Mouse (Mus musculus): ENCODE measurements around the gene Ccdc170. TPM values are rescaled to one million over a fixed set of nuclear protein-coding genes. Genes with fewer than 3 reads are reported as not detected.
"Not testable (repeated sequence)": the region's sequence is repeated elsewhere in the genome, so short reads cannot be mapped to it uniquely, and the experiment has no call there.

Ccdc170 gene
- total RNA-seq (2021) (1 to 10 TPM in 1 of 2 experiments, under 1 TPM in 1; 0.40 to 1.1 TPM), polyA plus RNA-seq (2012; rRNA removed) (0.10 and 0.12 TPM in 2 replicates)
- long read RNA-seq, partial matches to known transcripts, result 1 of 1 reads
- long read RNA-seq, other reads (novel, unspliced or antisense), result 0 of 1 reads

GRCm38 (mm10) chr10:4482355-4482754, at the start of gene Ccdc170:
Gene Ccdc170 (plus strand): TSS chr10:4482502.
- DNase-seq, result no peak

- no peak for DNase-seq
These were observed 49.1 kb upstream of the Ccdc170 start for GRCm38 (mm10) chr10:4432996-4433755.

- DNase-seq, result not testable (repeated sequence)
These were observed 48.4 kb upstream of the Ccdc170 start for GRCm38 (mm10) chr10:4433871-4434270.

GRCm38 (mm10) chr10:4435416-4435815, 46.9 kb upstream of the Ccdc170 start:
- no peak for DNase-seq

GRCm38 (mm10) chr10:4456409-4456808, 25.9 kb upstream of the Ccdc170 start:
- no peak for DNase-seq

- DNase-seq, result no peak
These were observed 22.1 kb upstream of the Ccdc170 start for GRCm38 (mm10) chr10:4460201-4460600.

- no peak for DNase-seq
These were observed 16.5 kb upstream of the Ccdc170 start for GRCm38 (mm10) chr10:4465799-4466198.

- DNase-seq, result no peak
These were observed 12.9 kb upstream of the Ccdc170 start for GRCm38 (mm10) chr10:4469406-4469805.

- no peak for DNase-seq
These were observed 8.7 kb upstream of the Ccdc170 start for GRCm38 (mm10) chr10:4473591-4473993.

GRCm38 (mm10) chr10:4475431-4475830, 6.9 kb upstream of the Ccdc170 start:
- peak; percentile 13 for DNase-seq

- DNase-seq, result no peak
These were observed 5.7 kb upstream of the Ccdc170 start for GRCm38 (mm10) chr10:4476604-4477003.

GRCm38 (mm10) chr10:4480929-4481328, 1.4 kb upstream of the Ccdc170 start:
- no peak for DNase-seq

GRCm38 (mm10) chr10:4481695-4482094, 607 bp upstream of the Ccdc170 start:
- peak; percentile 32 for DNase-seq

- no peak for DNase-seq
These were observed 1.5 kb downstream of the Ccdc170 start for GRCm38 (mm10) chr10:4483848-4484247.

GRCm38 (mm10) chr10:4484986-4485385, 2.7 kb downstream of the Ccdc170 start:
- no peak for DNase-seq

- DNase-seq, result no peak
These were observed 7.6 kb downstream of the Ccdc170 start for GRCm38 (mm10) chr10:4489865-4490264.

GRCm38 (mm10) chr10:4491281-4491680, 9.0 kb downstream of the Ccdc170 start:
- no peak for DNase-seq

- DNase-seq, result no peak
These were observed 9.7 kb downstream of the Ccdc170 start for GRCm38 (mm10) chr10:4492045-4492444.

- no peak for DNase-seq
These were observed 10.6 kb downstream of the Ccdc170 start for GRCm38 (mm10) chr10:4492909-4493308.

GRCm38 (mm10) chr10:4503251-4503650, 20.9 kb downstream of the Ccdc170 start:
- DNase-seq, result peak; percentile 22

GRCm38 (mm10) chr10:4512725-4513124, 30.4 kb downstream of the Ccdc170 start:
- no peak for DNase-seq

GRCm38 (mm10) chr10:4517614-4518013, 35.3 kb downstream of the Ccdc170 start:
- no peak for DNase-seq

GRCm38 (mm10) chr10:4519645-4520044, 37.3 kb downstream of the Ccdc170 start:
- DNase-seq, result no peak

Data from adrenal gland, adult 2 months (tissue).